Mouse (Mus musculus) ES-Bruce4 (cell line): ENCODE results near the gene Mfap4. TPM values are rescaled to one million over a fixed set of nuclear protein-coding genes. Genes with fewer than 3 reads are reported as not detected.

ENCODE experiments used
- H3K27ac ChIP-seq: 2 replicates; pipeline ENCODE4 v1.5.1; 2012; ENCODE audit warnings: low read length, inconsistent platforms; ENCODE audit not compliant: insufficient read depth
- H3K27me3 ChIP-seq: 2 replicates; pipeline ENCODE4 v1.6.1; 2012; ENCODE audit warnings: mild to moderate bottlenecking, low read length, inconsistent platforms; ENCODE audit not compliant: control insufficient read depth, poor library complexity, insufficient read depth, severe bottlenecking
- H3K36me3 ChIP-seq: 2 replicates; pipeline ENCODE4 v1.6.1; 2012; ENCODE audit warnings: inconsistent platforms, mild to moderate bottlenecking, low read length, moderate library complexity; ENCODE audit not compliant: control insufficient read depth, poor library complexity, insufficient read depth, severe bottlenecking
- H3K4me1 ChIP-seq: one replicate; pipeline ENCODE4 v1.8.1; 2011; ENCODE audit warnings: low read length; ENCODE audit not compliant: control insufficient read depth, insufficient read depth
- H3K4me3 ChIP-seq: 2 replicates; pipeline ENCODE4 v1.5.1; 2011; ENCODE audit warnings: low read depth, mild to moderate bottlenecking, low read length
- H3K9ac ChIP-seq: 2 replicates; pipeline ENCODE4 v1.6.1; 2012; ENCODE audit warnings: low read depth, mild to moderate bottlenecking, inconsistent platforms; ENCODE audit not compliant: poor library complexity, severe bottlenecking
- H3K9me3 ChIP-seq: replicated peaks from 2 replicates; pipeline ENCODE4 v1.6.1; 2012; ENCODE audit warnings: mild to moderate bottlenecking, low read length, inconsistent platforms; ENCODE audit not compliant: control insufficient read depth, poor library complexity, insufficient read depth, severe bottlenecking
- CTCF ChIP-seq: IDR thresholded peaks from one replicate; pipeline ENCODE4 v1.8.1; 2011; ENCODE audit warnings: low read depth, low read length
- EP300 ChIP-seq: IDR thresholded peaks from 2 replicates; pipeline ENCODE4 v1.6.1; 2011; ENCODE audit warnings: low read depth, low read length; ENCODE audit not compliant: insufficient read depth
- POLR2A ChIP-seq: IDR thresholded peaks from one replicate; pipeline ENCODE4 v1.8.1; 2011; ENCODE audit warnings: low read length; ENCODE audit not compliant: insufficient read depth
- polyA plus RNA-seq: library from polyadenylated mRNA; stranded (reverse); fragments of >200 nt; gene quantifications from 2 replicates; pipeline ENCODE4 v1.2.4, GENCODE M21; 2011; ENCODE audit warnings: low read depth; ENCODE audit not compliant: missing spikeins, insufficient read depth, insufficient read length

Mfap4 gene
- polyA plus RNA-seq, 1 experiment: 1.3 TPM

DNA sequence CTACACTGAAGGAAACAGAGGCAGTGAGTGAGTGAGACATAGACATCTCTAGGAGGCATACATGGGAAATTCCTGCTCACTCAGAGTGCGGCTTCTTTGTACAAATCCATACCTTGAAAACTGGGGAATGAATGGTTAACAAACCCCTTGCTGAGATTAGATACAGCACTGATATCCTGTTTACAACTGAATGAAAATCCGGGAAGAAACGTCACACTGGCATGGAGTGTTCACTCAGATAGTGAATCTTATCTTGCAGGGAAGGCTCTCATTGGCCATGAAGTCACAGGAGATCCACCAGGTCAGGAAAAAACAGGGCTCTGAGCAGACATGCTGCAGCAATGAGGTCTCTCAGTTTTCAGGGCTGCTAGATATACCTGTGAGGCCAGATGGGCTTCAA, 51.7 kb downstream of the Mfap4 start:
- Histone ChIP-seq H3K4me1 (peaks cover 17% of the 10 kb centered on the region), H3K36me3 (peaks cover 15% of the 10 kb centered on the region), H3K27ac (peak overlapping the region; percentile 59), H3K9ac (no peak overlapping the region), H3K9me3 (no peaks in the 10 kb centered on the region), H3K4me3 (no peak overlapping the region), H3K27me3 (no peaks in the 10 kb centered on the region)
- TF ChIP-seq CTCF: no peak
- TF ChIP-seq POLR2A: no peak
- no peak for TF ChIP-seq EP300

DNA sequence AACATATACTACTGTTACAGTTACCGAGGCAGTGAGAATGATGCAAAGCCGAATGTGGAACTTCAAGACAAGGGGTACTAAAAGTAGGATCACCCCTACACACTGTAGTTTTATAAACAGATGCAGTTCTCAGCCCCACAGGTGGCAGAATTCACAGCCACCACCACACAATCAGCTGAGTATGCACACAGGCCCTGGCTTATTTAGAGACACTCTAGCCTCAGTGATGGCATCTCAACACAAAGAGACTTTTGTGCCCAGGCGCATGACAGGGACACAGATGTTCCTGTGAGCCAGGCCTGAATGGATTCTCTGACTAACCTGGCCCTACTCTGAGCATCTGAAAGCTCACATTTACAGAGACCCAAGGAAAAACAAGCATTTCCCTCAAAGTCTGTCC, 52.1 kb downstream of the Mfap4 start:
- no peak for TF ChIP-seq EP300
- no peak for TF ChIP-seq POLR2A
- TF ChIP-seq CTCF: no peak
- peak overlapping the region; percentile 59 for H3K27ac ChIP-seq

More for the DNA sequence above, 52.1 kb downstream of the Mfap4 start:
- Histone ChIP-seq H3K4me3 (no peak overlapping the region), H3K36me3 (peaks cover 12% of the 10 kb centered on the region), H3K27me3 (no peaks in the 10 kb centered on the region), H3K9ac (no peak overlapping the region), H3K4me1 (peaks cover 19% of the 10 kb centered on the region), H3K9me3 (no peaks in the 10 kb centered on the region)

Other genes with a start within 250 kb of the Mfap4 start
- 21.3 and 22.4 TPM in 2 replicates for gene Aldh3a2, start 218.0 kb upstream of the Mfap4 start, polyA plus RNA-seq
- not detected in 2 replicates for gene Slc47a2, start 142.6 kb upstream of the Mfap4 start, polyA plus RNA-seq
- gene Slc47a1, start 107.1 kb upstream of the Mfap4 start, polyA plus RNA-seq: 0.43 TPM in 1 of 2 replicates, not detected in the other
- gene Rnf112, start 31.3 kb upstream of the Mfap4 start, polyA plus RNA-seq: not detected in 2 replicates
- gene Mapk7, start 9.0 kb downstream of the Mfap4 start, polyA plus RNA-seq: 33.3 and 35.1 TPM in 2 replicates
- 18.7 and 20.8 TPM in 2 replicates for gene B9d1, start 19.7 kb downstream of the Mfap4 start, polyA plus RNA-seq
- 70.0 and 76.0 TPM in 2 replicates for gene Epn2, start 94.3 kb downstream of the Mfap4 start, polyA plus RNA-seq
- gene Grap, start 167.8 kb downstream of the Mfap4 start, polyA plus RNA-seq: not detected in 2 replicates
- gene Fam83g, start 198.7 kb downstream of the Mfap4 start, polyA plus RNA-seq: 7.7 and 8.7 TPM in 2 replicates
- 0.35 TPM in 1 of 2 replicates, not detected in the other for gene Slc5a10, start 235.4 kb downstream of the Mfap4 start, polyA plus RNA-seq